Mouse (Mus musculus) testis, adult 2 months (tissue): Measurements from ENCODE around the gene Alkbh1.

Experiments
- CTCF ChIP-seq: fragments of 200-500 bp; IDR thresholded peaks from 2 replicates; pipeline ENCODE4 v1.5.1; 2012; ENCODE audit warnings: low read depth, mild to moderate bottlenecking, inconsistent platforms, low read length, moderate library complexity; ENCODE audit not compliant: control insufficient read depth, insufficient read depth, insufficient replicate concordance
- POLR2A ChIP-seq: fragments of 200-500 bp; IDR thresholded peaks from 2 replicates; pipeline ENCODE4 v1.6.1; 2012; ENCODE audit warnings: low read depth, mild to moderate bottlenecking, inconsistent platforms, low read length, moderate library complexity; ENCODE audit not compliant: control insufficient read depth

DNA sequence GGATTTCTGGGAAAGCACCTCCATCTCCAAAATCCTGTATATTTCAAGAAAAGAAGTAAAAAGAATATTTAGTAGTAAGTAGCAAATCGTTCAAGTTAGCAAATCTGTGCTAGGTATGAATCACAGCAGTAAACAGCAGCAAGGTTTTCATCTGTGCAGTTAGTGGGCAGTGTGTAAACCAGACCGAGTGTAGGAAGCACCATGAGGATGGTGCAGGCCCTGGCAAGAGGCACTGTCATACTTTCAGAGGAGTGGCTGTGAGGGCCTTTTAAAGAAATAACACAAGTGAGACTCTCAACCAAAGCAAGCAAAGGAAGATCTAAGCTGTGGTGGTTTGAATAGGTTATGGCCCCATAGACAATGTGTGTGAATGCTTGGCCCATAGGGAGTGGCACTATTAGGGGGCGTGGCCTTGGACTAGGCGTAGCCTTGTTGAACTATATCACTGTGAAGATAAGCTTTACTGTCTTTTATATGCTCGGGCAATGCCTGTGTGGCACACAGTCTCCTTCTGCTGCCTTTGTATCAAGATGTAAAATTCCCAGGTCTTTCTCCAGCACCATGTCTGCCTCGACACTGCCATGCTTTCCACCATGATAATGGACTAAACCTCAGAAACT, 21.0 kb upstream of the Alkbh1 start:
- TF ChIP-seq POLR2A (no peak), CTCF (no peak)
